Mouse (Mus musculus): ENCODE measurements around the gene AC129217.1.

DNA sequence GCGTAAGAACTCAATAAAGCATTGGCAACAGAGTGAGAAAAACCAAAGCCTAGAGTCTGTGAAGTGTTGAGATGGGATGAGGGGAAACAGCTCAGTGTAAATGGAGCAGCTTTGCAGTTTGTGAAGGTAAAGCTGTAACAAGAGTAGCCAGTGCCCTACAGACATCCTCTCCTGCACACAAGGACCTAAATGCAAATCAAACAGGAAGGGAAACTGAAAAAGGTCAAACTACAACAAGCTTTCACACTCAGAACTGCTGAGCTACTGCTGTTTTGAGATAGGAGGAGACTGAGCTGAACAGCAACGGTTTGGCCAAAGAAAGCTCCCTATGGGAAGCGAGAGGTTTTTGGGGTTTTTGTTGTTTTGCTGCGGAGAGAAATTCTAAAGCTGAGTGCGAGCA lies 22.8 kb upstream of the AC129217.1 start:
- TF ChIP-seq CTCF (IDR thresholded peaks at IDR 0.05; ENCODE audit: low read depth, low read length) (no peak), TAL1 (conservative IDR thresholded peaks at IDR 0.05; ENCODE audit: low read depth, low read length) (no peak), POLR2AphosphoS5 (IDR thresholded peaks at IDR 0.05; ENCODE audit: insufficient replicate concordance, low read depth, low read length) (no peak)

Data from G1E (cell line).